Mouse (Mus musculus) heart, postnatal 0 days (tissue): ENCODE measurements around the gene Nol4l. TPM values are rescaled to one million over a fixed set of nuclear protein-coding genes. Genes with fewer than 3 reads are reported as not detected.

ENCODE experiments used
- ATAC-seq: fragments of 200-750 bp; cut with Nextera tagmentation; 2 replicates; pipeline ENCODE4 v1.8.0; 2017; ENCODE audit warnings: low read depth, moderate number of reproducible peaks, moderate library complexity; ENCODE audit not compliant: insufficient read depth
- DNase-seq: peaks from one replicate; pipeline ENCODE4 v3.0.0-alpha.2; 2016; ENCODE audit warnings: low spot score
- H3K27ac ChIP-seq: fragments of 300-500 bp; sonication (generic); 2 replicates; pipeline ENCODE4 v1.5.1; 2014; ENCODE audit warnings: low read depth, mild to moderate bottlenecking
- H3K27me3 ChIP-seq: fragments of 300-500 bp; sonication (generic); 2 replicates; pipeline ENCODE4 v1.6.1; 2014; ENCODE audit warnings: low read length, mixed read lengths; ENCODE audit not compliant: control insufficient read depth, insufficient read depth
- H3K36me3 ChIP-seq: fragments of 300-500 bp; sonication (generic); replicated peaks from 2 replicates; pipeline ENCODE4 v1.6.1; 2014; ENCODE audit warnings: low read length, mixed read lengths; ENCODE audit not compliant: control insufficient read depth, insufficient read depth
- H3K4me1 ChIP-seq: fragments of 300-500 bp; sonication (generic); 2 replicates; pipeline ENCODE4 v1.6.1; 2014; ENCODE audit warnings: antibody characterized with exemption; ENCODE audit not compliant: control insufficient read depth, insufficient read depth
- H3K4me2 ChIP-seq: fragments of 300-500 bp; sonication (generic); 2 replicates; pipeline ENCODE4 v1.6.1; 2014; ENCODE audit warnings: low read depth, mild to moderate bottlenecking, low read length, moderate library complexity
- H3K4me3 ChIP-seq: fragments of 300-500 bp; sonication (generic); 2 replicates; pipeline ENCODE4 v1.5.1; 2014; ENCODE audit warnings: low read depth, low read length
- H3K9ac ChIP-seq: fragments of 300-500 bp; sonication (generic); replicated peaks from 2 replicates; pipeline ENCODE4 v1.6.1; 2014; ENCODE audit warnings: low read depth, low read length, mixed read lengths
- H3K9me3 ChIP-seq: fragments of 300-500 bp; sonication (generic); replicated peaks from 2 replicates; pipeline ENCODE4 v1.6.1; 2016; ENCODE audit warnings: low read length; ENCODE audit not compliant: control insufficient read depth
- CTCF ChIP-seq: IDR thresholded peaks from 2 replicates; pipeline ENCODE4 v1.5.1; 2016; ENCODE audit warnings: antibody characterized with exemption, control low read depth, low read depth
- EP300 ChIP-seq: IDR thresholded peaks from 2 replicates; pipeline ENCODE4 v1.6.1; 2016; ENCODE audit warnings: antibody characterized with exemption, low read depth
- WGBS: fragments of 180-500 bp; shearing (Covaris S2); extraction: QIAGEN DNeasy Blood & Tissue Kit; methylation state at CpG from one replicate; pipeline ENCODE4 v1.1.7; 2014; 5-methylcytosine and 5-hydroxymethylcytosine counted together
- polyA plus RNA-seq: library from polyadenylated mRNA; unstranded; fragments of >200 nt; fragmentation: Nextera tagmentation; extraction: Ambion mirVana; gene quantifications from 2 replicates; pipeline ENCODE4 v1.2.1, GENCODE M21; 2015
- total RNA-seq: library from RNA; depleted of rRNA; stranded (reverse); fragments of >200 nt; gene quantifications from 2 replicates; pipeline ENCODE4 v1.2.3, GENCODE M21; 2014; ENCODE audit warnings: low replicate concordance; rRNA removed

Nol4l gene
- total RNA-seq (10.2 and 13.1 TPM in 2 replicates), polyA plus RNA-seq (4.3 TPM in 2 replicates)

DNA sequence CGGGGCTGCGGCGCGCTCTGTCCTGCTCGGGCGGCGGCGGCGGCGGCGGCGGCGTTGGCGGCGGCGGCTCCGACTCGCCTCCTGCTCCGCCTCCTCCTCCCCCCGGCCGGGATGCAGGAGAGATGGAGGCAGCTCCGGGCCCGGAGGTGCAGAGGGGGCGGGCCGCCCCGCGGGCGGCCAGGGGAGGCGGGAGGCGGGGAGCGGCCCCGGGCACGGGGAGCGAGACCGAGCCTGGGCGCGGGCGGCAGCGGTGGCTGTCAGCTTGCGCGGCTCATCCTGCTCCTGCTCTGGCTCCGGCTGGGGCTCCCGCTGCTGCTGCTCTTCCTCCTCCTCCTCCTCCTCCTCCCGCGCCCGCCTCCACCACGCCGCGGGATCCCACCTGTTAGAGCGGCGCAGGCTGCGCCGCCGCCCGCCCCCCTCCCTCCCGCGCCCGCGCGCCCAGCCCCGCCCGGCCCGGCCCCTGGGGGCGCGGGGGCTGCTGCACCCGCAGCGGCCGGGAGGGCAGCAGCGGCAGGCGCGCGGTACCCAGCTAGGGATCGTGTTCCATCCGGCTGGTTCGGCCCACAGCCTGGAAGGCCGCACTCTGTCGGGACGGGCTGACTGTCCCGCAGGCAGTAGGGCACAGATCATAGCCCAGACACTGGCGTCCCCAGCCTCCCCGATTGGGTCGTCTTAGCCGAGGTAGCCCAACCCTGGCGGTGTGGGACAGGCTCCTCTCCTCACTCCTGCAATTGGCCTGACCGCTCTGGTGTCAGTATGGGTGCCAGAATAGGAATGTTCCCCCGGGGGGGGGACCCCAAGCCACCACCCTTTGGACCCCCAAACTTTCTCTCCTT is at the start of gene Nol4l:
TSS of gene Nol4l (minus strand) at position 41 of the 836 bp plus-strand sequence.
- 0 out of 2 replicates have a peak, but pooled peaks have one; percentile 4 for ATAC-seq
- Histone ChIP-seq H3K4me2 (peak within 1 kb of the TSS; percentile 75), H3K9ac (peak within 1 kb of the TSS; percentile 50), H3K9me3 (no peaks in the 10 kb centered on the region), H3K27ac (peak within 1 kb of the TSS; percentile 49), H3K27me3 (0 out of 2 replicates have a peak, but pooled peaks cover 8% of the 10 kb centered on the region), H3K4me3 (peak within 1 kb of the TSS; percentile 57), H3K36me3 (no peaks in the 10 kb centered on the region), H3K4me1 (peaks cover 14% of the 10 kb centered on the region; the same call in 1 of the 2 replicates)
- 4% methylated on average over 52 of the region's 86 CpGs for WGBS
- DNase-seq, result peak; percentile 22
- TF ChIP-seq CTCF, result no peak
- TF ChIP-seq EP300, result no peak

DNA sequence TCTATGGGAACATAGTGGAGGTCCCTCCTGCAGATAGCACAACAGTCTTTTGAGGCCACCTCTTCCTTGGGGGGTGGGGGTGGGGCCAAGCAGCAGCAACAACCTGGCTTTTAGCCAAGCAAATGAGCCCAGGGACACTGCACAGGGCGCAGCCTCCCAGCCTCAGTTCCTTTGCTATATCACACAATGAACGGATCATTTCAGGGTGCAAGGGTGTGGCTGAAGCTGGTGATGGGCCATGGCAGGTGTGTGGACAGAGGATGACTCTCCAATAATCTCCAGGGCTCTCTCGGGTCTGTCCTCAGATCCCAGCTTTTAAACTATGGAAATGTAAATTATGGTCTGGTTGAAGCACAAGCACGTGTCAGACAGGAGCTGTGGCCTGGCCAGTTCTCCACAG is 47.4 kb upstream of the Nol4l start:
- DNase-seq, result no peak
- 48% methylated on average over 4 of the region's 4 CpGs for WGBS

DNA sequence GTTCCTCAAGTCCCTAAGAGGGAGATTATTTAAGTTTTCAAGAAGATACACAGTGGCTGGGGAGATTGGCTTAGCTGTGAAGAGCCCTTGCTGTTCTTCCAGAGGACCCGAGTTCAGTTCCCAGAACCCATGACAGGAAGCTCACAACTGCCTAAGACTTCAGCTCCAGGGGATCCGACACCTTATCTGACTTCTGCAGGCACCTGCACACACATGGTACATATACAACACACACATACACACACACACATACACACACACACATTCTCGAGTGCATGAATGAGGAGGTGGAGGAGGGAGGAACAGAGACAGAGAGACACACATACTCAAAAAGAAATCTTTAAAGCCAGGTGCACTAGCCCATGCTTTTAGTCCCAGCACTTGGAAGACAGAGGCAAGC is 46.4 kb upstream of the Nol4l start:
- Histone ChIP-seq H3K4me1 (0 out of 2 replicates have a peak, but pooled peaks cover 4% of the 10 kb centered on the region), H3K27ac (no peak overlapping the region), H3K9me3 (no peaks in the 10 kb centered on the region), H3K36me3 (no peaks in the 10 kb centered on the region), H3K27me3 (no peaks in the 10 kb centered on the region), H3K9ac (no peak overlapping the region), H3K4me3 (no peak overlapping the region), H3K4me2 (no peak overlapping the region)
- ATAC-seq, result no peak
- 69% methylated on average over 3 of the region's 3 CpGs for WGBS
- no peak for DNase-seq
- TF ChIP-seq EP300 (no peak), CTCF (no peak)

More for the DNA sequence above, 47.4 kb upstream of the Nol4l start:
- no peak overlapping the region for H3K9ac ChIP-seq
- no peak overlapping the region for H3K4me2 ChIP-seq
- H3K4me3 ChIP-seq, result no peak overlapping the region
- TF ChIP-seq CTCF (no peak), EP300 (no peak)
- H3K36me3 ChIP-seq, result no peaks in the 10 kb centered on the region
- 0 out of 2 replicates have a peak, but pooled peaks cover 4% of the 10 kb centered on the region for H3K4me1 ChIP-seq
- H3K27ac ChIP-seq, result no peak overlapping the region
- no peak for ATAC-seq
- no peaks in the 10 kb centered on the region for H3K27me3 ChIP-seq
- no peaks in the 10 kb centered on the region for H3K9me3 ChIP-seq

DNA sequence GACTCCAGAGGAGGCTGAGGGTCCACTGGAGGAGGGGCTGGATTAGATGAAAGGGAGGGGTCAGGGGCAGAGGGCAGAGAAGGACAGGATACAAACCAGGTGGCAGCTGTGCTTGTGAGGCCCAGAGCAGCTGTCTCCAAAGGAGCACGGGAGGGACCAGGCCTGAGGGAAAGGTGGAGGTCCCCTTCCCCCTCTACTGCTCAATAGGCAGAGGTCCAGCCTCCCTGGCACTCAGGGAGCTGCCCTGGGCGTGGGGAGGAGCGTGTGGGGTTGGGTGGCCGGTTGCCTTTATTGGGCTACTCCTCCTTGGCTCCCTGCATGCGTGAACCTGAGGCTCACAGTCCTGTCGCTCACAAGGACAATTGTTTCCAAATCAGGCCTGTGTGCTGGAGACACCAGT is 45.8 kb upstream of the Nol4l start:
- no peaks in the 10 kb centered on the region for H3K36me3 ChIP-seq
- H3K9ac ChIP-seq, result no peak overlapping the region
- H3K9me3 ChIP-seq, result no peaks in the 10 kb centered on the region
- TF ChIP-seq EP300 (no peak), CTCF (no peak)
- no peak overlapping the region for H3K4me3 ChIP-seq
- DNase-seq (no peak), ATAC-seq (0 out of 2 replicates have a peak, but pooled peaks have one; percentile 11)
- no peak overlapping the region for H3K27ac ChIP-seq
- 0 out of 2 replicates have a peak, but pooled peaks cover 4% of the 10 kb centered on the region for H3K4me1 ChIP-seq
- 45% methylated on average over 6 of the region's 6 CpGs for WGBS
- H3K27me3 ChIP-seq, result no peaks in the 10 kb centered on the region
- no peak overlapping the region for H3K4me2 ChIP-seq

DNA sequence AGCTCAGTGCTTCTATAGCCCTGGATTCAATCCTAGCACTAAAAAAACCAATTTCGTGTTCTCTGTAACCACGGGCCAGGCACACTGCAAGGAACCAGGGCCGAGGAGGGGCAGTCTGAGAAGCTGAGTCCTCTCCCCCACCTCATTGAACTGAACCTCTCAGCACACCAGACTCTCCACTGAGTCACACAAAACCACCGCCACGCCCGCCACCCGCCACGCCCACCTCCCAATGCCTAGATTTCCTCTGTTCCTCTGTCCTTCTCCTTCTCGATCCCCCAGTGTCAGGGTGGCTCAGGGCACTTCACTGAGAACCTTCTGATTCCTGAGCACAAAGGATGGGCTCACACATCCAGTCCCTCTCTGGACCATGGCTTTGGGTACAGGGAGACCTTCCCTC is 43.3 kb upstream of the Nol4l start:
- no peak overlapping the region for H3K4me2 ChIP-seq
- TF ChIP-seq EP300 (no peak), CTCF (no peak)
- H3K36me3 ChIP-seq, result no peaks in the 10 kb centered on the region
- no peak for DNase-seq
- 0 out of 2 replicates have a peak, but pooled peaks cover 4% of the 10 kb centered on the region for H3K4me1 ChIP-seq
- H3K9ac ChIP-seq, result no peak overlapping the region
- H3K4me3 ChIP-seq, result no peak overlapping the region
- H3K27me3 ChIP-seq, result no peaks in the 10 kb centered on the region
- H3K27ac ChIP-seq, result no peak overlapping the region
- no peak for ATAC-seq
- no peaks in the 10 kb centered on the region for H3K9me3 ChIP-seq
- 89% methylated on average over 9 of the region's 9 CpGs for WGBS
